Mouse (Mus musculus): ENCODE data around the gene Stard13.

The Stard13 gene

GRCm38 (mm10) chr5:151142241-151142640 is 91.4 kb downstream of the Stard13 start:
- DNase-seq (ENCODE audit: low read depth): no peak

- no peak for DNase-seq (ENCODE audit: low read depth)
These were observed 95.7 kb downstream of the Stard13 start for GRCm38 (mm10) chr5:151137901-151138300.

GRCm38 (mm10) chr5:151137311-151137710 is 96.3 kb downstream of the Stard13 start:
- no peak for DNase-seq (ENCODE audit: low read depth)

- no peak for DNase-seq (ENCODE audit: low read depth)
These were observed 97.7 kb downstream of the Stard13 start for GRCm38 (mm10) chr5:151135965-151136364.

- no peak for DNase-seq (ENCODE audit: low read depth)
These were observed 98.4 kb downstream of the Stard13 start for GRCm38 (mm10) chr5:151135078-151135826.

- no peak for DNase-seq (ENCODE audit: low read depth)
These were observed 99.4 kb downstream of the Stard13 start for GRCm38 (mm10) chr5:151134202-151134601.

- no peak for DNase-seq (ENCODE audit: low read depth)
These were observed 99.9 kb downstream of the Stard13 start for GRCm38 (mm10) chr5:151133744-151134143.

GRCm38 (mm10) chr5:151129762-151130161 is 103.9 kb downstream of the Stard13 start:
- DNase-seq (ENCODE audit: low read depth): no peak

GRCm38 (mm10) chr5:151127298-151127717 is 106.3 kb downstream of the Stard13 start:
- no peak for DNase-seq (ENCODE audit: low read depth)

- no peak for DNase-seq (ENCODE audit: low read depth)
These were observed 107.0 kb downstream of the Stard13 start for GRCm38 (mm10) chr5:151126608-151127005.

GRCm38 (mm10) chr5:151125985-151126607 is 107.5 kb downstream of the Stard13 start:
- DNase-seq (ENCODE audit: low read depth): no peak

- no peak for DNase-seq (ENCODE audit: low read depth)
These were observed 115.8 kb downstream of the Stard13 start for GRCm38 (mm10) chr5:151117846-151118245.

GRCm38 (mm10) chr5:151116192-151116887 is 117.3 kb downstream of the Stard13 start:
- DNase-seq (ENCODE audit: low read depth): no peak

GRCm38 (mm10) chr5:151112743-151113142 is 120.9 kb downstream of the Stard13 start:
- no peak for DNase-seq (ENCODE audit: low read depth)

GRCm38 (mm10) chr5:151111080-151111871 is 122.4 kb downstream of the Stard13 start:
- no peak for DNase-seq (ENCODE audit: low read depth)

- DNase-seq (ENCODE audit: low read depth): no peak
These were observed 123.2 kb downstream of the Stard13 start for GRCm38 (mm10) chr5:151110461-151110908.

- DNase-seq (ENCODE audit: low read depth): no peak
These were observed 123.8 kb downstream of the Stard13 start for GRCm38 (mm10) chr5:151109822-151110221.

- DNase-seq (ENCODE audit: low read depth): no peak
These were observed 124.7 kb downstream of the Stard13 start for GRCm38 (mm10) chr5:151108955-151109354.

GRCm38 (mm10) chr5:151108291-151108897 is 125.2 kb downstream of the Stard13 start:
- no peak for DNase-seq (ENCODE audit: low read depth)

GRCm38 (mm10) chr5:151106841-151107240 is 126.8 kb downstream of the Stard13 start:
- DNase-seq (ENCODE audit: low read depth): no peak

All from naive thymus-derived CD4-positive, alpha-beta T cell, adult 2 months (primary cell).